Mouse (Mus musculus): ENCODE data around the gene Homer2.
A peak's percentile ranks its signal among the peaks of the same experiment; 100 is the strongest.

The Homer2 gene

DNA sequence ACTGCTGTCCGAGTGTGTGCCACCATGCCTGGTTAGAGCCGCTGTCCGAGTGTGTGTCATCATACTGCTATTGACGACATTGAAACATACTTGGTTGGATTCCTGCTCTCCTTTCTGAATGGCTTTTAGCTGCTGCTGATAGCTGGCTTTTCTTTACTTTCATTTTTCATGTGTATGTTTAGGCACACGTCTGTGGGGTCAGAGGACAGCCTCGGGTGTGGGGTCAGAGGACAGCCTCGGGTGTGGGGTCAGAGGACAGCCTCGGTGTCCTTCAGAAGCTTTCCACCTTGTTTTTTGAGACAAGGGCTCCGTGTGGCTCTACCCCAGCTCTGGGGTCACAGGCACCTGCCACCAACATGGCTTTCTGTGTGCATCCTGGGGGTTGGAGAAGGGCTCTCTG, 114.6 kb downstream of the Homer2 start:
- DNase-seq (ENCODE audit: low spot score in 2 of 2), result no peak

GRCm38 (mm10) chr7:81587238-81587637, 120.1 kb downstream of the Homer2 start:
- no peak for DNase-seq (ENCODE audit: low spot score in 2 of 2)

GRCm38 (mm10) chr7:81585326-81585725, 122.0 kb downstream of the Homer2 start:
- DNase-seq (ENCODE audit: low spot score in 2 of 2), result no peak

DNA sequence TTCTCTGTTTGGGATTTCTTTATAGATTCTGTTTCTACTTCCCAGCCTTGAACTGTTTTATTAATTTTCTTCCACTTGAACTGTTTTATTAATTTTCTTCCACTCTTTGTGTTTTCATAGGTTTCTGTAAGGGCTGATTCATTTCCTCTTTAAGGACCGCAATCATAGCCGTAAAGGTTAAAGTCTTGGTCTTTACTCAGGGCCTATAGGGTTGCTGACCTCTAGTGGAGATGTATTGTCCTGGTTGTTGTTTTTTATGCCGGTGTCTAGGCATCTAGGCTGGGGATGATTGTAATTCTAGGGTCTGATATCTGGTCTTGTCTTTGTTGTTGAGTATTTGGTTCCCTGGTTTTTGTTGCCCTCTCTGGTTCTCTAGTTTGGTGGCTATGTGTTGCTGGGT, 123.8 kb downstream of the Homer2 start:
- DNase-seq (ENCODE audit: low spot score in 2 of 2), result no peak

DNA sequence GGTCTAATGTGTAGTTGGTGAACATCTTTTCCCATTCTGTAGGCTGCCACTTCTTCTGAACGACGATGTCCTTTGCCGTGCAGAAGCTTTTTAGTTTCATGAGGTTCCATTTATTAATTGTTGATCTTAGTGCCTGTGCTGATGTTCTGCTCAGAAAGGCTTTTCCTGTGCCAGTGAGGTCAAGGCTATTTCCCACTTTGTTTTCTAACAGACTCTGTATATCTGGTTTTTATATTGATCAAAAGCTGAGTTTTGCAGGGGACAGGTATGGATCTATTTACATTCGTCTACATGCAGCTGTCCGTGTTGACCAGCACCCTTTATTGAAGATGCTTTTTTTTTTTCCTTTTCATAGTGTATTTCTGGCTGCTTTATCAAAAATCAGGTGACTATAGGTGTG, 128.0 kb downstream of the Homer2 start:
- no peak for DNase-seq (ENCODE audit: low spot score in 2 of 2)

DNA sequence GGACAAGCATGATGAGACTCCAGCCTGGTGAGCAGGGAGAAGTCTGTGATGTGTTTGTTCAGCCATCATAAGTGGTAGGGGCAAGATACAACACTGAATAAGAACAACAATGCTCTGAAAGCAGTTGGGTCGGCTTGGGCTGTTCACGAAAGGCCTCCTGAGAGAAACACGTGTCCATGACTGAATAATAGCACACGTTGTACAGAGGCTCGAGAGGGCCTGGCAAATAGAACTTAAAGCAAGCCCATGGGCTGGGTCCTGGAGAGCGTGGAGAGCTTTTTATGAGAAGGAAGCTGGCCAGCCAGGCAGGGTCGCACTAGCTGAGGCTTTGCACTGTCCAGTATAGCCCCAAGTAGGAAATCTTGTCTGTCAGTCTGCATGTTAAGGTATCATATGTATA, 128.9 kb downstream of the Homer2 start:
- DNase-seq (ENCODE audit: low spot score in 2 of 2), result no peak

GRCm38 (mm10) chr7:81577872-81578271, 129.5 kb downstream of the Homer2 start:
- no peak for DNase-seq (ENCODE audit: low spot score in 2 of 2)

- DNase-seq (ENCODE audit: low spot score in 2 of 2), result no peak
Observed at GRCm38 (mm10) chr7:81575606-81576005, 131.7 kb downstream of the Homer2 start.

DNA sequence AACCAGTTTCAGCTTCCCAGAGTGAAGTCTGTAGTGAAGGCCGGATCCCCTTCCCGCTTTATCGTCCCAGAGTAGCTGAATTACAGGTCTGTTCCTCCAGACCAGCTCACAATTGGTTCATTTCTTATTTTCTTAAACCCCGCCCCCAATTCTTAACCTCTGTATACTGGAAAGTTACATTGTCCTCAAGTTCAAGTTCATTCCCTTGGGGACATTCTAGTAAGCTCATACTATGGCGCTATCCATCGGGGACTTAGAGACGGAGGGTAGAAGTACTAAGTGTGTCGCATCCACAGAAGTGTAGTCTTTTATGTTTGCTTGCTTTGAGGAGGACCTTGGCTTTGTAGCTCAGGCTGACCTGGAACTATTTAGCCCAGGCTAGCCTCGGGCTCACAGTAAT, 133.5 kb downstream of the Homer2 start:
- DNase-seq (ENCODE audit: low spot score in 2 of 2), result no peak

DNA sequence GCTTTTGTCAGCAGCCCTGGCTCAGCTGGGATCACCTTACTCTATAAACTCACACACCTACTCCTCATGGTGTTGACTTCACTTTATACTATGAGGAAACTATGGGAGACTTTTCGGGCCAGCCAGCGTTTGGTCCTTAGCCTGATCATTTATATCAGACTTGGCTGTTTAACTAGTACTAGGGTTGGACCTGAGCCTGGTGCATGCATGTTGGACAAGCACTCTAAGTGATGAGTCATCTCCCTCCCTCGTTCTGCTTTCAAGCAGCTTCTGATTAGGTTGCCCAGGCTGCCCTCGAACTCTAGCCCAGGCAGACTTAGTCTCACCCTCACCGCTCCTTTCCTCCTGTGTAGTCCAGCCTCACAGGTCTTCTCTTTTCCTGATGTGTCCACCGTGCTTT, 133.9 kb downstream of the Homer2 start:
- DNase-seq (ENCODE audit: low spot score in 2 of 2), result no peak

DNA sequence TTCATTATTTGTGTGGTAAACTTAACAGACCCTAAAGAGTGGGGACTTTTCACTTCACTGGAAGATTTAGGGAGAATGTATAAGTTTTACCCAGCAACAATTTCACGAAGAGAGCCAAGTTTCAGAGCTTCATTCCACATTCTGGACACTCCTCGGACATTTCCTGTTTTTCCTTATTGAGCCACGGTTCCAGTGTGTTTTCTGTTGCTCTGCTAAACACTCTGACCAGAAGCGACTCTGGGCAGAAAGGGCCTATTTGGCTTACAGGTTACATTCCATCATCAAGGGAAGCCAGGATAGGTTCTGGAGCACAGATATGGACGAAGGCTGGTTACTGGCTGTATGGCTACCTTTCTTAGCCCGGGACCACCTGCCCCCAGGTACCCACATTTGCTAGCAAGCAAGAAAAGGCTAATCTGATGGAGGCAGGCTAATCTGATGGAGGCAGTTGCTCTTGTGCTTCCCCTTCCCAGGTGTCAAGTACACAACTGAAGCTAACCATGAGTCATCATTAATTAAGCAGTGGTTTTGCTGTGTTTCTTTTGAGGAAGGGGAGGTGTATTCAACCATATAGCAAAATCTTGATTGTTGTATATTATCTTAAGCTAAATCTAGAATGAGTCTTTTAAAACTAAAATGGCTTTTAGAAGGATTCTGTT, 134.6 kb downstream of the Homer2 start:
- no peak for DNase-seq (ENCODE audit: low spot score in 2 of 2)

DNA sequence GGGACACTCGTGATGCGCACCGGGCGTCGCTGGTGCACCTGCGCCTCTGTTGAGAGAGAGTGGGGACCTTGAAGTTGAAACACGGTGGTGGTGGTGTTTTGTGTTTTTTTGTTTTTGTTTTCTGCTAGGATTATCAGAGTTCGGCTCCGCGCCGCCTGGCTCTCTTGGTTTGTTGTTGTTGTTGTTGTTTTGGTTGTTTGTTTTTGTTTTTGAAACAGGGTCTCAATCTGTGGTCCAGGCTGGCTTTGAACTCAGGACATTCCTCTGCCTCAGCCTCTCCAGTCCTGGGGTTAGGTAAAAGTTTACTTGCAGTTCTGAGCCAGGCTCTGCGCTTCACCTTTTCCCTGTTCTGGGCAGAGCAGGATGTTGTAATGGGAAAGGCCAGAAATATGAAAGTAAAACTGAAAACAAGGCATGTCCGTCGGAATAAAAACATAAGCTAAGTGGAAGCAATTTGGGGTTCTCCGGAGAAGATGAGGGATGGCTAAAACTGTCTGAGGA, 135.3 kb downstream of the Homer2 start:
- no peak for DNase-seq (ENCODE audit: low spot score in 2 of 2)

GRCm38 (mm10) chr7:81571108-81571940, 136.0 kb downstream of the Homer2 start, which contains the start of gene Whamm:
TSS of gene Whamm (plus strand) at chr7:81571266.
- peak; percentile 85 to 89 for DNase-seq (ENCODE audit: low spot score in 2 of 2)

DNA sequence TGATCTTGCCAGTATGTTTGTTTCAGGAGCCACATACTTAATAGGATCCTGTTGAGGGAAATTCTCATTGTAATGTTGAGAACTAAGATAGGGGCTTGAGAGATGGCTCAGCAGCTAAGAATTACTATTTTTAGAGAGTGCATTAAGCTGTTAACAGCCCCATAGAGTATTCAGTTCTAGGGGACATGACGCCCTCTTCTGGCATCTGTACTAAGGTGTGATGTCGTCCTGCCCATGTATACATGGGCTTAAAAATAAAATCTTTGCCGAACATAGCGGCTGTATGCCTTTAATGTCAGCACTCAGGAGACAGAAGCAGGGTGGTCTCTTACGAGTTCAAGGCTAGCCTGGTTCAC, 136.6 kb downstream of the Homer2 start:
- no peak for DNase-seq (ENCODE audit: low spot score in 2 of 2)

- DNase-seq (ENCODE audit: low spot score in 2 of 2), result no peak
Observed at GRCm38 (mm10) chr7:81570271-81570670, 137.1 kb downstream of the Homer2 start.

DNA sequence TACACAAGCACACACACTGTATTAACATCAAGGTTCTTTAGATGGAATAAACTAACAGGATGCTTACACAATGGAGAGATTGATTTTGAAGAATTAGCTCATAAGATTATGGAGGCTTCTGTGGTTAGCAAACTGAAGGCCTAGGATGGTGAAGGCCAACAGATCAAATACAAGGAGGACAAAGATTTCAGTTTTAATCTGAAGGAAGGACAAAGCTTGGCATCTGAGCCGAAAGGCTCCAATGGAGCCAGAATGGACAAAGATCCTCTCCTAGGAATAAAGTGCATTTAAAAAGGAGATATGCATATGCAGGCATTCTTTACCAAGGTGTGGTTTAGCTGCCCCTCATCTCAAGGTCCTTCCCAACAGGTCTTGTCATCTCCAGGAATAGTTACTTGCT, 137.5 kb downstream of the Homer2 start:
- no peak for DNase-seq (ENCODE audit: low spot score in 2 of 2)

GRCm38 (mm10) chr7:81567396-81567795, 139.9 kb downstream of the Homer2 start:
- DNase-seq (ENCODE audit: low spot score in 2 of 2), result no peak

DNA sequence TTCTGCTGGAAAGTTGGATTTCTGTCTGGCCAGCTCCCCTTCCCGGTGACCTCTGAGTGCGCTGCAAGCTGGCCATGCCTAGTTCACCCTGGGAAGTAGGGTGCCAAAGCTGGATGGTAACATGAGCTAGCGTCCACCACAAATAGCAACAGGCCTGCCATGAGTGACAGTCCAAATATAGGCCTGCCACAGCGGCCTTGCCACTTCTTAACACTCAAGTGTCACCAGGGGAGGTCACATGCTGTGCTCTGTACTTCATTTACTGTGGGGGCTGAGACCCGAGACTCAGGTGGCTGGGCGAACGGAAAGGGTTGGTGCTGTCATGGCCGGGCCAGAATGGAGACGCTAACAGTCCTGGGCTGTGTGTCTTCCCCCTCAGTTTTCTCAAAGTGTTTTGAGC, 140.4 kb downstream of the Homer2 start, which contains the start of gene Fsd2:
Fsd2 (minus strand) TSS at position 53 of the 400 bp plus-strand sequence.
- DNase-seq (ENCODE audit: low spot score in 2 of 2), result no peak

DNA sequence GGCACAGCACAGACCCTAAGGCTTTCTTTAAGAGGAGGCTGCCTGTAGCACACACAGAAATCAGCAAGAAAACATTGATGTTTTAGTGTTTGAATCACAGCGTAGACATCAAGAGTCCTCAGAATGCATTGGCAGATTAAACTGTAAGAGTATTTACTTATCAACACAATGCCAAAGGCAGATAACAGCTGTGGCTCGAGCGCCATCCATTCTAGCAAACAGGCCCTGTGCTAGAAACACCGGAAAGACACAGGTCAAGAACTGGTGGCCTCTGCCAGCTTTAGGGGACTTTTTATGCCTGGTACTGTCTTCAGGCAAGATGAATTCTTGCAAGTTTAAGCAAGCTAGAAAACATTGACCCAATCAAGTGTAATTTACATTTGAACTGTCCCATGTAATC, 141.0 kb downstream of the Homer2 start:
- no peak for DNase-seq (ENCODE audit: low spot score in 2 of 2)

GRCm38 (mm10) chr7:81565381-81566055, 141.8 kb downstream of the Homer2 start:
- no peak for DNase-seq (ENCODE audit: low spot score in 2 of 2)

GRCm38 (mm10) chr7:81564766-81565165, 142.6 kb downstream of the Homer2 start:
- DNase-seq (ENCODE audit: low spot score in 2 of 2), result no peak

- no peak for DNase-seq (ENCODE audit: low spot score in 2 of 2)
Observed at GRCm38 (mm10) chr7:81563506-81564015, 143.8 kb downstream of the Homer2 start.

All from frontal cortex, postnatal 14 days (tissue).